Mouse (Mus musculus) embryonic facial prominence, embryonic 14.5 days (tissue): ENCODE results near the gene Cdh15. TPM values are rescaled to one million over a fixed set of nuclear protein-coding genes. Genes with fewer than 3 reads are reported as not detected.

ENCODE experiments used
- ATAC-seq: fragments of 200-750 bp; cut with Nextera tagmentation; 2 replicates; pipeline ENCODE4 v1.8.0; 2017; ENCODE audit warnings: low read depth, moderate number of reproducible peaks, moderate TSS enrichment
- DNase-seq: peaks from one replicate; pipeline ENCODE4 v3.0.0-alpha.2; 2015; ENCODE audit warnings: low spot score
- H3K27ac ChIP-seq: fragments of 300-500 bp; sonication (generic); replicated peaks from 2 replicates; pipeline ENCODE4 v1.5.1; 2014; ENCODE audit warnings: low read depth, mild to moderate bottlenecking, low read length, moderate library complexity
- H3K27me3 ChIP-seq: fragments of 300-500 bp; sonication (generic); replicated peaks from 2 replicates; pipeline ENCODE4 v1.6.1; 2014; ENCODE audit warnings: low read length; ENCODE audit not compliant: control insufficient read depth, insufficient read depth
- H3K36me3 ChIP-seq: fragments of 300-500 bp; sonication (generic); 2 replicates; pipeline ENCODE4 v1.6.1; 2014; ENCODE audit warnings: low read length, mixed read lengths; ENCODE audit not compliant: control insufficient read depth, insufficient read depth
- H3K4me1 ChIP-seq: fragments of 300-500 bp; sonication (generic); 2 replicates; pipeline ENCODE4 v1.6.1; 2014; ENCODE audit warnings: antibody characterized with exemption, low read length; ENCODE audit not compliant: control insufficient read depth, insufficient read depth
- H3K4me2 ChIP-seq: fragments of 300-500 bp; sonication (generic); 2 replicates; pipeline ENCODE4 v1.6.1; 2014; ENCODE audit warnings: low read depth, mild to moderate bottlenecking, low read length, moderate library complexity, mixed read lengths
- H3K4me3 ChIP-seq: fragments of 300-500 bp; sonication (generic); 2 replicates; pipeline ENCODE4 v1.5.1; 2014; ENCODE audit warnings: low read depth, mild to moderate bottlenecking, low read length
- H3K9ac ChIP-seq: fragments of 300-500 bp; sonication (generic); 2 replicates; pipeline ENCODE4 v1.6.1; 2014; ENCODE audit warnings: low read depth, mild to moderate bottlenecking, low read length, moderate library complexity, mixed read lengths
- H3K9me3 ChIP-seq: fragments of 300-500 bp; sonication (generic); 2 replicates; pipeline ENCODE4 v1.6.1; 2016; ENCODE audit warnings: low read length; ENCODE audit not compliant: control insufficient read depth
- WGBS: fragments of 180-500 bp; shearing (Covaris S2); extraction: QIAGEN DNeasy Blood & Tissue Kit; methylation state at CpG from one replicate; pipeline ENCODE4 v1.1.7; 2014; 5-methylcytosine and 5-hydroxymethylcytosine counted together
- polyA plus RNA-seq: library from polyadenylated mRNA; unstranded; fragments of >200 nt; fragmentation: Nextera tagmentation; extraction: Ambion mirVana; gene quantifications from 2 replicates; pipeline ENCODE4 v1.2.1, GENCODE M21; 2014

The Cdh15 gene
- polyA plus RNA-seq, 1 experiment from 2014 or later = 34.5 TPM

GRCm38 (mm10) chr8:122880302-122880701 is 32.5 kb downstream of the Cdh15 start:
- Histone ChIP-seq H3K4me2 (no peak overlapping the region), H3K27ac (no peak overlapping the region), H3K27me3 (no peaks in the 10 kb centered on the region), H3K9me3 (no peaks in the 10 kb centered on the region), H3K9ac (no peak overlapping the region), H3K36me3 (peaks cover 44% of the 10 kb centered on the region), H3K4me1 (peaks cover under 1% of the 10 kb centered on the region; the same call in 1 of the 2 replicates), H3K4me3 (no peak overlapping the region)
- WGBS = 37% methylated on average over 3 of the region's 3 CpGs
- ATAC-seq (no peak), DNase-seq (no peak)

DNA sequence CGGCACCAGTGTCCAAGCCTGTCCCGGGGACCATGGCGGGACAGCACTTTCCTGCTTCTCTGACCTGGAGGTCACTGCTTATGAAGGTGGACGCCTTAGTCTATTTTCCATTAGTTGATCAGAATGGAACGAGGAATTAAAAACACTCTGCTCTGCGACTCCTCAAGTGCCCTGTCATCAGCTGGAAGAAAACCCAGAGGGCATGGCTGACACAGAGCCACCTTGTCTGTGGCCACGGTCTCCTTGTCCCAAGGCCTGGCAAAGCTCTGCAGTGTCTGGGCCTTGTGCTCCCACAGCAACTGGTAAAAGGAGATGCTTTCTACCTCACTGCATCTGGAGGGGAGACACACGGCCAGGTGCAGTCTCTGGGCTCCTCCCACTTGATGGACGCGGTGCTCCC is 35.9 kb downstream of the Cdh15 start:
- DNase-seq (no peak), ATAC-seq (no peak)
- Histone ChIP-seq H3K9ac (no peak overlapping the region), H3K27me3 (no peaks in the 10 kb centered on the region), H3K36me3 (peaks cover 78% of the 10 kb centered on the region), H3K27ac (no peak overlapping the region), H3K4me1 (no peaks in the 10 kb centered on the region), H3K4me3 (no peak overlapping the region), H3K4me2 (no peak overlapping the region), H3K9me3 (no peaks in the 10 kb centered on the region)
- 88% methylated on average over 10 of the region's 10 CpGs for WGBS

GRCm38 (mm10) chr8:122891440-122891839 is 43.7 kb downstream of the Cdh15 start:
- DNase-seq (no peak), ATAC-seq (no peak)
- no peaks in the 10 kb centered on the region for H3K9me3 ChIP-seq
- H3K27ac ChIP-seq = no peak overlapping the region
- H3K4me2 ChIP-seq = no peak overlapping the region
- no peaks in the 10 kb centered on the region for H3K27me3 ChIP-seq
- peaks cover 98% of the 10 kb centered on the region for H3K36me3 ChIP-seq
- 85% methylated on average over 12 of the region's 12 CpGs for WGBS
- H3K4me3 ChIP-seq = no peak overlapping the region
- H3K9ac ChIP-seq = no peak overlapping the region
- H3K4me1 ChIP-seq = no peaks in the 10 kb centered on the region

GRCm38 (mm10) chr8:122893451-122893850 is 45.7 kb downstream of the Cdh15 start:
- Histone ChIP-seq H3K9me3 (no peaks in the 10 kb centered on the region), H3K9ac (no peak overlapping the region), H3K4me1 (no peaks in the 10 kb centered on the region), H3K4me2 (no peak overlapping the region), H3K4me3 (no peak overlapping the region), H3K36me3 (peaks cover 98% of the 10 kb centered on the region), H3K27ac (no peak overlapping the region), H3K27me3 (no peaks in the 10 kb centered on the region)
- ATAC-seq = no peak
- WGBS = 90% methylated on average over 12 of the region's 12 CpGs
- no peak for DNase-seq

DNA sequence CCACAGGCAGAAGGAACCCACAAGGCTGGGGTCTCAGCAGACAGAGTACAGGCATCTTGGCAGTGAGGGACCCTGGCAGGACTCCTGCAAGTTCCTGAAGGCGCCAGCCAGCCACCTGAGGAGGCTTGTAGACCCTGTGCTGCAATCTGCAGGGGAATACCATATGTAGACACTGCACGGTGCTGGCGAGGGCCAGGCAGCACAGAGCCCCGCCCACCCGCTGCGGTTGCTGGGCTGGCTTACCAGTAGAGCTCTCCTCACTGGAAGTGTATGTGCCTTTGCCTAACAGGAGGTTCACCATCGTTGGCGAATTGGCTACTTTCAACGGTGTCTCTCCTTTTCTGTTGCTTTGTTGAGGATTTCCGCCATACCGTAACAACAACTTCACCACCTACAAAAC is 48.6 kb downstream of the Cdh15 start:
- no peak for DNase-seq
- no peak for ATAC-seq
- Histone ChIP-seq H3K36me3 (peaks cover 86% of the 10 kb centered on the region), H3K27me3 (no peaks in the 10 kb centered on the region), H3K4me2 (no peak overlapping the region), H3K4me1 (no peaks in the 10 kb centered on the region), H3K9ac (no peak overlapping the region), H3K4me3 (no peak overlapping the region), H3K27ac (no peak overlapping the region), H3K9me3 (no peaks in the 10 kb centered on the region)
- WGBS = 84% methylated on average over 8 of the region's 11 CpGs

DNA sequence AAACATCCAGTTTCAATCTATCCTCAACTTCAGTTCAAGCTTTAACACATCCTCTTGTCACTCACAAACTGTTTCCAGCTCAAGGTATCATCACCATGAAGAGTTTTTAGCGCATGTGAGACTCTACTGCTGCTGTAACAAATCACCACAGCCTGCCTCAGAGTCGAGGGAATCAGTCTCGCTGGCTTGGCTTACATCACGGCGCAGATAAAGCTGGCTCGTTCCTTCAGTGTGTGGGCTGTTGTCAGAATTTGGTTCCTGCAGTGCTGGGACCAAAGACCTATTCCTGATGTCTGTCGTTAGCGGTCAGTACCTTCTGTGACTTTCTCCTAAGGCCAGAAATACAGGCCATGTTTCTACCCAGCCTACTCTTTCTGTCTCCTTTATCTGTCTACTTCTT is 49.4 kb downstream of the Cdh15 start:
- Histone ChIP-seq H3K36me3 (peaks cover 77% of the 10 kb centered on the region), H3K9me3 (no peaks in the 10 kb centered on the region), H3K27me3 (no peaks in the 10 kb centered on the region), H3K9ac (no peak overlapping the region), H3K4me2 (no peak overlapping the region), H3K4me1 (no peaks in the 10 kb centered on the region), H3K27ac (no peak overlapping the region), H3K4me3 (no peak overlapping the region)
- ATAC-seq (no peak), DNase-seq (no peak)
- 92% methylated on average over 8 of the region's 8 CpGs for WGBS

DNA sequence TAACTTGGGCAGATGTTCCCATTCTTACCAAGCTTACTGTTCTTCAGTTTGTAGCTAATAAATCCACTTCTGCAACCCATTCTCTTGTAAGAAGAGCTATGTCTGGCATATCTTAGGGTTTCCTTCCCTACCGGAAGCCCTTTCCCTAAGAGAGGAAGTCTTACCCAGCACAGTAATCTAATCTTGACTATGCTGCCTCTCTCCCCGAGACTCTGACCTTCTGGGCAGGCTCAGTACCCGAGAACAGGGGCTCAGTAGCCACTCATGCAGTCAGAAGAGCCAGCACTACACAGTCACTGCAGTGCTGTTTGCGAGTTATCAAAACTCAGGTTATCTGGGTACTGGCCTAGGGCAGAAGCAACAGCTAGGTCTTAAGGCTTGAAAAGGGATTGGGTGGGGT is 50.3 kb downstream of the Cdh15 start:
- no peaks in the 10 kb centered on the region for H3K27me3 ChIP-seq
- ATAC-seq = no peak
- WGBS = 88% methylated on average over 4 of the region's 4 CpGs

GRCm38 (mm10) chr8:122898473-122898872 is 50.7 kb downstream of the Cdh15 start:
- no peak for ATAC-seq
- Histone ChIP-seq H3K4me1 (no peaks in the 10 kb centered on the region), H3K36me3 (peaks cover 64% of the 10 kb centered on the region), H3K4me2 (no peak overlapping the region), H3K4me3 (no peak overlapping the region), H3K9ac (no peak overlapping the region), H3K27me3 (no peaks in the 10 kb centered on the region), H3K9me3 (no peaks in the 10 kb centered on the region), H3K27ac (no peak overlapping the region)
- 91% methylated on average over 12 of the region's 12 CpGs for WGBS
- no peak for DNase-seq

More for the DNA sequence above, 50.3 kb downstream of the Cdh15 start:
- Histone ChIP-seq H3K4me1 (no peaks in the 10 kb centered on the region), H3K4me3 (no peak overlapping the region), H3K9me3 (no peaks in the 10 kb centered on the region), H3K4me2 (no peak overlapping the region), H3K27ac (no peak overlapping the region), H3K36me3 (peaks cover 69% of the 10 kb centered on the region), H3K9ac (no peak overlapping the region)
- DNase-seq = no peak

- Histone ChIP-seq H3K9ac (no peak overlapping the region), H3K4me2 (no peak overlapping the region), H3K27ac (no peak overlapping the region), H3K9me3 (no peaks in the 10 kb centered on the region), H3K4me1 (no peaks in the 10 kb centered on the region), H3K4me3 (no peak overlapping the region), H3K27me3 (no peaks in the 10 kb centered on the region), H3K36me3 (peaks cover 58% of the 10 kb centered on the region)
- 81% methylated on average over 5 of the region's 5 CpGs for WGBS
- ATAC-seq (no peak), DNase-seq (no peak)
Measured at GRCm38 (mm10) chr8:122899085-122899484, 51.3 kb downstream of the Cdh15 start.
